Mouse (Mus musculus) neural tube, embryonic 12.5 days (tissue): ENCODE measurements around the gene Slc1a3. TPM values are rescaled to one million over a fixed set of nuclear protein-coding genes. Genes with fewer than 3 reads are reported as not detected.
A peak's percentile ranks its signal among the peaks of the same experiment; 100 is the strongest.
"Not testable (repeated sequence)": the region's sequence is repeated elsewhere in the genome, so short reads cannot be mapped to it uniquely, and the experiment has no call there.

Experiments
- ATAC-seq: fragments of 200-750 bp; cut with Nextera tagmentation; 2 replicates; pipeline ENCODE4 v1.8.0; 2017; ENCODE audit warnings: low read depth, mild to moderate bottlenecking, moderate TSS enrichment, moderate library complexity; ENCODE audit not compliant: low FRiP score
- H3K27ac ChIP-seq: fragments of 300-500 bp; sonication (generic); 2 replicates; pipeline ENCODE4 v1.5.1; 2016
- H3K27me3 ChIP-seq: fragments of 300-500 bp; sonication (generic); replicated peaks from 2 replicates; pipeline ENCODE4 v1.6.1; 2016; ENCODE audit warnings: mild to moderate bottlenecking
- H3K36me3 ChIP-seq: fragments of 300-500 bp; sonication (generic); 2 replicates; pipeline ENCODE4 v1.6.1; 2016; ENCODE audit warnings: mild to moderate bottlenecking
- H3K4me1 ChIP-seq: fragments of 300-500 bp; sonication (generic); 2 replicates; pipeline ENCODE4 v1.6.1; 2016
- H3K4me2 ChIP-seq: fragments of 300-500 bp; sonication (generic); replicated peaks from 2 replicates; pipeline ENCODE4 v1.6.1; 2016; ENCODE audit warnings: mild to moderate bottlenecking
- H3K4me3 ChIP-seq: fragments of 300-500 bp; sonication (generic); 2 replicates; pipeline ENCODE4 v1.5.1; 2016
- H3K9ac ChIP-seq: fragments of 300-500 bp; sonication (generic); 2 replicates; pipeline ENCODE4 v1.6.1; 2016; ENCODE audit warnings: mild to moderate bottlenecking
- H3K9me3 ChIP-seq: fragments of 300-500 bp; sonication (generic); 2 replicates; pipeline ENCODE4 v1.6.1; 2016; ENCODE audit warnings: mild to moderate bottlenecking
- WGBS: fragments of 180-500 bp; shearing (Covaris S2); methylation state at CpG from one replicate; pipeline ENCODE4 v1.1.7; 2016; 5-methylcytosine and 5-hydroxymethylcytosine counted together
- polyA plus RNA-seq: library from polyadenylated mRNA; unstranded; fragments of >200 nt; fragmentation: Nextera tagmentation; extraction: Ambion mirVana; gene quantifications from 2 replicates; pipeline ENCODE4 v1.2.1, GENCODE M21; 2016

Slc1a3 gene
- polyA plus RNA-seq, 1 experiment from 2014 or later, result 85.3 TPM

- 89% methylated on average over 3 of the region's 3 CpGs for WGBS
- Histone ChIP-seq H3K27me3 (no peaks in the 10 kb centered on the region), H3K27ac (no peak overlapping the region), H3K4me2 (no peak overlapping the region), H3K36me3 (no peaks in the 10 kb centered on the region), H3K4me3 (no peak overlapping the region), H3K9ac (no peak overlapping the region), H3K9me3 (no peaks in the 10 kb centered on the region), H3K4me1 (peaks cover 3% of the 10 kb centered on the region; the same call in 1 of the 2 replicates)
- ATAC-seq, result no peak
These were observed 11.2 kb upstream of the Slc1a3 start for GRCm38 (mm10) chr15:8721746-8722145.

GRCm38 (mm10) chr15:8721005-8721404, 10.4 kb upstream of the Slc1a3 start:
- no peak overlapping the region for H3K4me2 ChIP-seq
- no peak overlapping the region for H3K4me3 ChIP-seq
- H3K9me3 ChIP-seq, result no peaks in the 10 kb centered on the region
- no peak for ATAC-seq
- no peaks in the 10 kb centered on the region for H3K27me3 ChIP-seq
- WGBS, result 20% methylated on average over 3 of the region's 3 CpGs
- H3K36me3 ChIP-seq, result no peaks in the 10 kb centered on the region
- H3K4me1 ChIP-seq, result peaks cover 9% of the 10 kb centered on the region; the same call in 1 of the 2 replicates
- no peak overlapping the region for H3K9ac ChIP-seq
- no peak overlapping the region for H3K27ac ChIP-seq

GRCm38 (mm10) chr15:8718496-8718895, 7.9 kb upstream of the Slc1a3 start:
- Histone ChIP-seq H3K36me3 (no peaks in the 10 kb centered on the region), H3K9ac (no peak overlapping the region), H3K4me2 (no peak overlapping the region), H3K27me3 (no peaks in the 10 kb centered on the region), H3K9me3 (no peaks in the 10 kb centered on the region), H3K27ac (no peak overlapping the region), H3K4me3 (no peak overlapping the region), H3K4me1 (peaks cover 9% of the 10 kb centered on the region; the same call in 1 of the 2 replicates)
- no peak for ATAC-seq
- 85% methylated on average over 3 of the region's 3 CpGs for WGBS

- Histone ChIP-seq H3K4me2 (peak overlapping the region; percentile 47), H3K27me3 (no peaks in the 10 kb centered on the region), H3K27ac (no peak overlapping the region), H3K4me1 (peaks cover 9% of the 10 kb centered on the region; the same call in 1 of the 2 replicates), H3K9ac (no peak overlapping the region), H3K4me3 (no peak overlapping the region), H3K36me3 (no peaks in the 10 kb centered on the region), H3K9me3 (no peaks in the 10 kb centered on the region)
- 25% methylated on average over 6 of the region's 6 CpGs for WGBS
- ATAC-seq, result peak; percentile 77
These were observed 6.5 kb upstream of the Slc1a3 start for GRCm38 (mm10) chr15:8717021-8717571.

GRCm38 (mm10) chr15:8716330-8716964, 5.9 kb upstream of the Slc1a3 start:
- Histone ChIP-seq H3K27me3 (no peaks in the 10 kb centered on the region), H3K4me1 (peaks cover 9% of the 10 kb centered on the region; the same call in 1 of the 2 replicates), H3K9ac (no peak overlapping the region), H3K9me3 (no peaks in the 10 kb centered on the region), H3K27ac (no peak overlapping the region), H3K36me3 (no peaks in the 10 kb centered on the region), H3K4me2 (peak overlapping the region; percentile 47), H3K4me3 (no peak overlapping the region)
- WGBS, result 6% methylated on average over 12 of the region's 12 CpGs
- ATAC-seq, result peak; percentile 78

- no peak overlapping the region for H3K9ac ChIP-seq
- ATAC-seq, result no peak
- H3K9me3 ChIP-seq, result no peaks in the 10 kb centered on the region
- H3K36me3 ChIP-seq, result no peaks in the 10 kb centered on the region
- H3K27ac ChIP-seq, result no peak overlapping the region
- no peak overlapping the region for H3K4me3 ChIP-seq
- H3K4me1 ChIP-seq, result peaks cover 9% of the 10 kb centered on the region; the same call in 1 of the 2 replicates
- peaks cover 5% of the 10 kb centered on the region; the same call in 1 of the 2 replicates for H3K27me3 ChIP-seq
- no peak overlapping the region for H3K4me2 ChIP-seq
These were observed 5.1 kb upstream of the Slc1a3 start for GRCm38 (mm10) chr15:8715666-8716065.

- Histone ChIP-seq H3K4me1 (peaks cover 9% of the 10 kb centered on the region; the same call in 1 of the 2 replicates), H3K36me3 (no peaks in the 10 kb centered on the region), H3K9me3 (no peaks in the 10 kb centered on the region), H3K4me3 (no peak overlapping the region), H3K27ac (no peak overlapping the region), H3K27me3 (peaks cover 5% of the 10 kb centered on the region; the same call in 1 of the 2 replicates), H3K9ac (no peak overlapping the region), H3K4me2 (no peak overlapping the region)
- WGBS, result 75% methylated on average over 2 of the region's 2 CpGs
- ATAC-seq, result no peak
These were observed 1.9 kb upstream of the Slc1a3 start for GRCm38 (mm10) chr15:8712433-8712984.

- H3K4me1 ChIP-seq, result peaks cover 6% of the 10 kb centered on the region; the same call in 1 of the 2 replicates
These were observed 1.2 kb upstream of the Slc1a3 start for GRCm38 (mm10) chr15:8711630-8712310.

GRCm38 (mm10) chr15:8709578-8709977, 986 bp downstream of the Slc1a3 start:
- no peak overlapping the region for H3K27ac ChIP-seq
- 1% methylated on average over 11 of the region's 11 CpGs for WGBS
- peak overlapping the region; percentile 77 for H3K4me2 ChIP-seq
- peak; percentile 62; the same call in 1 of the 2 replicates for ATAC-seq
- H3K9me3 ChIP-seq, result no peaks in the 10 kb centered on the region
- H3K4me1 ChIP-seq, result no peaks in the 10 kb centered on the region; the same call in 1 of the 2 replicates
- peak overlapping the region; percentile 48; the same call in 1 of the 2 replicates for H3K9ac ChIP-seq
- no peaks in the 10 kb centered on the region for H3K36me3 ChIP-seq
- peaks cover 5% of the 10 kb centered on the region; the same call in 1 of the 2 replicates for H3K27me3 ChIP-seq
- peak overlapping the region; percentile 52 for H3K4me3 ChIP-seq

More at GRCm38 (mm10) chr15:8711630-8712310, 1.2 kb upstream of the Slc1a3 start:
- ATAC-seq, result no peak
- no peaks in the 10 kb centered on the region for H3K36me3 ChIP-seq
- no peaks in the 10 kb centered on the region for H3K9me3 ChIP-seq
- H3K27ac ChIP-seq, result no peak overlapping the region
- no peak overlapping the region for H3K4me2 ChIP-seq
- H3K9ac ChIP-seq, result no peak overlapping the region
- WGBS, result 68% methylated on average over 9 of the region's 9 CpGs
- H3K27me3 ChIP-seq, result peaks cover 5% of the 10 kb centered on the region; the same call in 1 of the 2 replicates
- no peak overlapping the region for H3K4me3 ChIP-seq

- no peaks in the 10 kb centered on the region for H3K9me3 ChIP-seq
- H3K4me2 ChIP-seq, result no peak overlapping the region
- no peak overlapping the region for H3K27ac ChIP-seq
- H3K4me1 ChIP-seq, result no peaks in the 10 kb centered on the region; the same call in 1 of the 2 replicates
- no peak overlapping the region for H3K9ac ChIP-seq
- no peak for ATAC-seq
- no peaks in the 10 kb centered on the region for H3K36me3 ChIP-seq
- 85% methylated on average over 5 of the region's 5 CpGs for WGBS
- no peak overlapping the region for H3K4me3 ChIP-seq
- H3K27me3 ChIP-seq, result peaks cover 5% of the 10 kb centered on the region; the same call in 1 of the 2 replicates
These were observed 4.0 kb downstream of the Slc1a3 start for GRCm38 (mm10) chr15:8706613-8707012.

GRCm38 (mm10) chr15:8706178-8706577, 4.4 kb downstream of the Slc1a3 start:
- 82% methylated on average over 4 of the region's 4 CpGs for WGBS
- no peaks in the 10 kb centered on the region for H3K36me3 ChIP-seq
- H3K9ac ChIP-seq, result no peak overlapping the region
- no peak overlapping the region for H3K4me3 ChIP-seq
- peaks cover 3% of the 10 kb centered on the region; the same call in 1 of the 2 replicates for H3K27me3 ChIP-seq
- H3K4me1 ChIP-seq, result no peaks in the 10 kb centered on the region; the same call in 1 of the 2 replicates
- H3K9me3 ChIP-seq, result no peaks in the 10 kb centered on the region
- ATAC-seq, result no peak
- H3K4me2 ChIP-seq, result no peak overlapping the region
- H3K27ac ChIP-seq, result no peak overlapping the region

GRCm38 (mm10) chr15:8705560-8705959, 5.0 kb downstream of the Slc1a3 start:
- H3K27me3 ChIP-seq, H3K4me3 ChIP-seq, H3K4me1 ChIP-seq, H3K4me2 ChIP-seq, H3K9ac ChIP-seq, ATAC-seq, H3K9me3 ChIP-seq, H3K36me3 ChIP-seq, H3K27ac ChIP-seq: not testable (repeated sequence)
- 97% methylated on average over 1 of the region's 1 CpGs for WGBS
